Mouse (Mus musculus) midbrain, embryonic 15.5 days (tissue): ENCODE data around the gene Cd200r1. TPM values are rescaled to one million over a fixed set of nuclear protein-coding genes. Genes with fewer than 3 reads are reported as not detected.

ENCODE experiments used
- ATAC-seq: fragments of 200-750 bp; cut with Nextera tagmentation; replicated peaks from 2 replicates; pipeline ENCODE4 v1.8.0; 2017; ENCODE audit warnings: moderate TSS enrichment
- H3K27ac ChIP-seq: fragments of 300-500 bp; sonication (generic); 2 replicates; pipeline ENCODE4 v1.5.1; 2015; ENCODE audit warnings: mild to moderate bottlenecking, inconsistent platforms
- H3K27me3 ChIP-seq: fragments of 300-500 bp; sonication (generic); replicated peaks from 2 replicates; pipeline ENCODE4 v1.6.1; 2015; ENCODE audit warnings: inconsistent platforms
- H3K36me3 ChIP-seq: fragments of 300-500 bp; sonication (generic); replicated peaks from 2 replicates; pipeline ENCODE4 v1.6.1; 2015; ENCODE audit warnings: inconsistent platforms
- H3K4me1 ChIP-seq: fragments of 300-500 bp; sonication (generic); 2 replicates; pipeline ENCODE4 v1.6.1; 2015; ENCODE audit warnings: inconsistent platforms
- H3K4me2 ChIP-seq: fragments of 300-500 bp; sonication (generic); 2 replicates; pipeline ENCODE4 v1.6.1; 2015; ENCODE audit warnings: inconsistent platforms, mild to moderate bottlenecking, moderate library complexity
- H3K4me3 ChIP-seq: fragments of 300-500 bp; sonication (generic); 2 replicates; pipeline ENCODE4 v1.5.1; 2015; ENCODE audit warnings: mild to moderate bottlenecking, inconsistent platforms
- H3K9ac ChIP-seq: fragments of 300-500 bp; sonication (generic); 2 replicates; pipeline ENCODE4 v1.6.1; 2015; ENCODE audit warnings: mild to moderate bottlenecking, inconsistent platforms
- H3K9me3 ChIP-seq: fragments of 300-500 bp; sonication (generic); 2 replicates; pipeline ENCODE4 v1.6.1; 2016; ENCODE audit warnings: inconsistent platforms
- WGBS: fragments of 180-500 bp; shearing (Covaris S2); methylation state at CpG from one replicate; pipeline ENCODE4 v1.1.7; 2015; ENCODE audit warnings: mixed read lengths; 5-methylcytosine and 5-hydroxymethylcytosine counted together
- polyA plus RNA-seq: library from polyadenylated mRNA; unstranded; fragments of >200 nt; fragmentation: Nextera tagmentation; extraction: Ambion mirVana; gene quantifications from 2 replicates; pipeline ENCODE4 v1.2.1, GENCODE M21; 2015

Gene Cd200r1
- 0.78 and 1.1 TPM in 2 replicates for polyA plus RNA-seq

GRCm38 (mm10) chr16:44765555-44766319, at the start of gene Cd200r1:
Gene Cd200r1, plus strand, starts transcription at chr16:44765736.
- H3K27me3 ChIP-seq: no peaks in the 10 kb centered on the region
- H3K9ac ChIP-seq: no peak within 1 kb of the TSS
- no peaks in the 10 kb centered on the region for H3K4me1 ChIP-seq
- H3K4me2 ChIP-seq: no peak within 1 kb of the TSS
- H3K36me3 ChIP-seq: no peaks in the 10 kb centered on the region
- WGBS: 82% methylated on average over 22 of the region's 22 CpGs
- no peak for ATAC-seq
- H3K27ac ChIP-seq: no peak within 1 kb of the TSS
- H3K9me3 ChIP-seq: no peaks in the 10 kb centered on the region
- no peak within 1 kb of the TSS for H3K4me3 ChIP-seq

DNA sequence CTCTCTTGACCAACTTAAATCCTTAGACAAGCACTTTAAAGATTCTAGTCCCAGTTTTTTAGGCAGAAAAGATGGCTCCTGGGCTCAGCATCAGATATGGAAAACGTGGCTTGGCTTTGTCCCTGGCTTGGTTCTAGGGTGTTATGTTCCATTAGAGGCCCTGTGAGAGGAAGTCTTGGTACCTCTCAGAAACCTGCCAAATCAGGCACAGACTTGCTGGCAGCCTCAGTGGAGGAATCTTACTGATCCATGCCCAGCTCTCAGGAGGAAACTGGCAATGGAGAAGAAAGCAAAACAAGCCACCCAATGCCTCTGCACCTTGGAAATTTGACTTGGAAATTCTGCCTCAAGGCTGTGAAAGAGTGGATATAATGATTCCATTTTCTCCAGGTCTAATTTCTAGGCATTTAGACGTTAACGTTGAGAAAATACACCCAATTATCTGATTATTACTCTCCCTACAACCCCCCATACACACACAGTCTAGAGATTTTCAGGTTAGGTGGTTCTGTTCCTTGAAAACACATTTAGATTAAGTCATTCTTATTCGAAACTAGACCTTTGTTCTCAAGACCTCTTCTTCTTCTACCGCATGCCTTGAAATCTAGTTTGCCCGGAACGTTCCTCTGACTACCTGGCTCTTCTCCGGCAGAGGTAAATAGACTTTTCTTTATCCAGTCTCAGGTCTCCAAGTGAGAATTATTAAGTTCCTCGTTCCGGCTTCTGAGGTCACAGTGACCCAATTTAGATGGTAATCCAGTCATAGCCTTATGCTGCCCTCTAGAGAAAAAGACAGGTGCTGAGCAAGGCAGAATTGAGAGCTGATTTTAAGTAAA, 49.0 kb upstream of the Cd200r1 start:
- Histone ChIP-seq H3K9me3 (no peaks in the 10 kb centered on the region), H3K36me3 (0 out of 2 replicates have a peak, but pooled peaks cover 4% of the 10 kb centered on the region), H3K27ac (peak overlapping the region; percentile 42; the same call in 1 of the 2 replicates), H3K4me1 (peaks cover 7% of the 10 kb centered on the region; the same call in 1 of the 2 replicates), H3K4me2 (peak overlapping the region; percentile 28; the same call in 1 of the 2 replicates), H3K27me3 (no peaks in the 10 kb centered on the region), H3K4me3 (no peak overlapping the region), H3K9ac (no peak overlapping the region)
- WGBS: 23% methylated on average over 10 of the region's 10 CpGs
- peak; percentile 85 for ATAC-seq

DNA sequence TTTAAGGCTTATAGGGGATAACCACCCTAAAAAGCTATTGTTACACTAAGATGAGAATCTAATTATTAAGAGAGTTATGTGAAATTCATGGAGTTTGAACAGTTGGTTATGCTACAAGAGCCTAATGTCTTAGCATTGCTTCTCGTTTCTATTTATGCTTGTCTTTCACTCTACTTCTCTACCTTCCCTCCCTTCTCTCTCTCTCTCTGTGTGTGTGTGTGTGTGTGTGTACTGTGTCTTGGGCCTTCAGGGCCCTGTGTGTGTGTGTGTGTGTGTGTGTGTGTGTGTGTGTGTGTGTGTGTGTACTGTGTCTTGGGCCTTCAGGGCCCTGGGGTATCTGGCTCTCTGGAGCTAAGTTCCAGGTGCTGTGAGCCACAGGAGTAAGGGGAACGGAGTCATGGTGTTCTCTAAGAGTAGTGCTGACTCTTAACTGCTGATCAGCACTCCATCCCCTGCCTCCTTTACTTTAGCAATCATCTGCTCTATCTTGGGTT, 48.3 kb upstream of the Cd200r1 start:
- no peak overlapping the region for H3K4me2 ChIP-seq

DNA sequence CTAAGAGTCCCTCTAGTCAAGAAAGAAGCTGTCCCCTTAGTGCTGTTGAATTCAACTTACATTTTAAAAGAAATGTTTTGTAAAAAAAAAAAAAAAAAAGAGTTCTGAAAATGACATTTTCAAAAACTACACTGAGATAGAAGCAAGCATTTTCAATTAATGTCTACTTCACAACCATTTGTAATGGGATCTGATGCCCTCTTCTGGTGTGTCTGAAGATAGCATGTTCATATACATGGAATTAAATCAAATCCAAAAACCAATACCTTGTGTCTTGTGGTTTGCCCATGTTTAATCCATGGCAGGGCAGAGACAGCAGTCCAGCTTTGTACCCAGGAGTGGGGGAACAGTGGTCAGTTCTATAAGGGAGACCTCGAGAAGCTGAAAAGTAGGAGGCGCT, 47.7 kb upstream of the Cd200r1 start:
- H3K36me3 ChIP-seq: 0 out of 2 replicates have a peak, but pooled peaks cover 4% of the 10 kb centered on the region
- WGBS: 72% methylated on average over 2 of the region's 2 CpGs
- ATAC-seq: no peak
- no peaks in the 10 kb centered on the region for H3K9me3 ChIP-seq
- H3K4me3 ChIP-seq: no peak overlapping the region
- H3K27ac ChIP-seq: no peak overlapping the region
- no peak overlapping the region for H3K4me2 ChIP-seq
- no peak overlapping the region for H3K9ac ChIP-seq
- peaks cover 7% of the 10 kb centered on the region; the same call in 1 of the 2 replicates for H3K4me1 ChIP-seq
- H3K27me3 ChIP-seq: no peaks in the 10 kb centered on the region

More for the DNA sequence above, 48.3 kb upstream of the Cd200r1 start:
- Histone ChIP-seq H3K9me3 (no peaks in the 10 kb centered on the region), H3K36me3 (0 out of 2 replicates have a peak, but pooled peaks cover 4% of the 10 kb centered on the region), H3K27me3 (no peaks in the 10 kb centered on the region), H3K4me3 (no peak overlapping the region), H3K9ac (no peak overlapping the region), H3K27ac (no peak overlapping the region), H3K4me1 (peaks cover 7% of the 10 kb centered on the region; the same call in 1 of the 2 replicates)
- 51% methylated on average over 2 of the region's 2 CpGs for WGBS
- ATAC-seq: peak; percentile 72

DNA sequence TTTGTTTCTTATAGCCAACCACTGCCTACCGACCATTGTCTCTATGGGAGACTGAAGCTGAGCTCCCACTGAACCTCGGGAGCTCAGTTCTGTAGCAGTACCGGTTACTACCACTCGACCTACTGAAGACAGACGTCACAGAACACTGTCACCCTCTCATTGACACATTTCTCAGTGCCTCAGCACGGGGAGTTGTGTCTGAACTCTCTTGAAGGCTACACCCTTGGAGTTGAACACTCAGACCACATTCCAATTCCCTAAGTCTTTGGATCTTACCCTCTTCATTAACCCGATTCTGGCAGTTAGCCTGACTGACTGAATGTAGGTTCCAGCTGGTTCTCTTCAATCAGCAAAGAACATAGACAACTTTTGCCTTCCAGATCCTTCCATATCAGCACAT, 46.2 kb upstream of the Cd200r1 start:
- no peak overlapping the region for H3K4me2 ChIP-seq
- 78% methylated on average over 7 of the region's 7 CpGs for WGBS
- H3K4me3 ChIP-seq: no peak overlapping the region
- no peak overlapping the region for H3K9ac ChIP-seq
- H3K9me3 ChIP-seq: no peaks in the 10 kb centered on the region
- H3K36me3 ChIP-seq: 0 out of 2 replicates have a peak, but pooled peaks cover 4% of the 10 kb centered on the region
- no peak overlapping the region for H3K27ac ChIP-seq
- no peaks in the 10 kb centered on the region for H3K27me3 ChIP-seq
- peaks cover 12% of the 10 kb centered on the region for H3K4me1 ChIP-seq
- no peak for ATAC-seq

DNA sequence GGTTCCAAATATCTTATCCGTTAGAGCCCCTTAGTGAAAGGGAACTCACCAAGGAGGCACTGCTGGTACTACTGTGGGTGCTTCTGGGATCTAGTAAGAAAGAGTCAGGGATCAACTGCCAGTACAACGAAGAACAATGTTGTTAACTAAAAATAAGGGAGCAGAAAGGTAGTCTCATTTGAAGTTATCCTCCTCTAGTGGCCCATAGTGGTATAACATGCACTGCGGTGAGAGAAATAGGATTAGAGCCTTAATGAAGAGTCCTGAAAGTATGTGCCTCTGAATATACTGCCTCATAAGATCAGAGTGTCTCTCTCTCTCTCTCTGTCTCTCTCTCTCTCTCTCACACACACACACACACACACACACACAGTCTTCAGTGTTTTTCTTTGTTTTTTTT, 45.0 kb upstream of the Cd200r1 start:
- 73% methylated on average over 3 of the region's 3 CpGs for whole genome bisulfite sequencing
- no peaks in the 10 kb centered on the region for H3K9me3 ChIP-seq
- no peak for ATAC-seq

DNA sequence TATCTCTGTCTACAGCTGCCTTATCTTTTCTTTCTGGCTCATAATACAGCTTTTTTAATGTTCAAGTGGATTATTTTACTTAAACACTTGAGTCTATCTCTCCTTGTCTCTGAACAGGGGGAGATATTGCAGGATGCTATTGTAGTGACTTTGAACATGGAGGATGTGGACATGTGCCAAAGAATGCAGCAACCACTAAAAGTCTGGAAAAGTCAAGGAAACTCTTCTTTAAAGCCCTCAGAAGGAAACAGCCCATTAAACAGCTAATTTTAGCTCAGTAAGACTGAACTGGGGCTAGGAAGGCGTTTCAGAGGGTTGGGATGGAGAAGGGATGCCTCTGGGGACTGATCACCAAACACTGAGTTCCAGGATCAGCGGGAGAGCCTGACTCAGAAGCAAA, 42.9 kb upstream of the Cd200r1 start:
- WGBS: 88% methylated on average over 2 of the region's 2 CpGs
- H3K4me1 ChIP-seq: peaks cover 18% of the 10 kb centered on the region
- no peak for ATAC-seq
- no peak overlapping the region for H3K4me3 ChIP-seq
- no peak overlapping the region for H3K4me2 ChIP-seq
- no peaks in the 10 kb centered on the region for H3K27me3 ChIP-seq
- H3K9me3 ChIP-seq: no peaks in the 10 kb centered on the region
- no peak overlapping the region for H3K9ac ChIP-seq
- 0 out of 2 replicates have a peak, but pooled peaks cover 4% of the 10 kb centered on the region for H3K36me3 ChIP-seq
- no peak overlapping the region for H3K27ac ChIP-seq

More for the DNA sequence above, 45.0 kb upstream of the Cd200r1 start:
- Histone ChIP-seq H3K4me3 (no peak overlapping the region), H3K4me1 (peaks cover 17% of the 10 kb centered on the region), H3K27me3 (no peaks in the 10 kb centered on the region), H3K27ac (no peak overlapping the region), H3K36me3 (0 out of 2 replicates have a peak, but pooled peaks cover 4% of the 10 kb centered on the region), H3K9ac (no peak overlapping the region), H3K4me2 (no peak overlapping the region)

DNA sequence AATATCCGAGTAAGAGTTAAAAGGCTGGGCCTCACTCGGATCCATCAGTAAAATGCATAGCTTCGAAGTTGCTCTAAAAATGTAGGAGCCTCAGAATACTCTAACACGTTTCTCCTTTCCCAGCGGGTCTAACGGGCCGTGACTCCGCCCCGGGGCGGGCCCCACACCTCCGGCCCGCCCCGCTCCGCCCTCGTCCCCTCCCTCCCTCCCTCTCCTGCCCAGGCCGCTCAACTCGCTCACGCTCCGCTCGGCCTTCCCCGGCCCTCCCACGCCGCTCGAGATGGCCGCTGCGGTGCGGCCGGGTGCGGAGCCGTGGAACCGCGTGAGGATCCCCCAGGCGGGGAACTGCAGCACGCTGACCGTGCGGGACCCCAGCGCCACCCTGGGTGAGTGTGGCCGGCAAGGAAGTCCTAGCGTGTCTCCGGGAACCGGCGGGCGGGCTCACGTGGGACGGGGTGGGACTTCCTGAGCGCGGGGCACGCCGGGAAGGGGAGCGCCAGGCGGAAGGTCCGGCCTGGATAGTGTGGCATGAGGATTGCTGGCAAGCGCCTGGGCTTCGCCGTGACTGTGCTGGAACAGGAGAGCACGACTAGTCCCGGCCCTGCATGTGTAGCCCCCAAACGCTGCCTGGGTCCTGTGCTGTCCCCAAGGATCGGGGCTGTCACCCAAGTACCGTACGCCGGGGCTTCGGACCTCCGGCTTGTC, 41.3 kb upstream of the Cd200r1 start, which contains the start of gene Nepro:
Gene Nepro, plus strand, starts transcription at position 219 of the 705 bp plus-strand sequence.
- peaks cover 18% of the 10 kb centered on the region for H3K4me1 ChIP-seq
- WGBS: under 1% methylated on average over 64 of the region's 64 CpGs
- peak within 1 kb of the TSS; percentile 80 for H3K4me2 ChIP-seq
- H3K36me3 ChIP-seq: 0 out of 2 replicates have a peak, but pooled peaks cover 3% of the 10 kb centered on the region
- H3K27ac ChIP-seq: peak within 1 kb of the TSS; percentile 96
- no peaks in the 10 kb centered on the region for H3K9me3 ChIP-seq
- peak within 1 kb of the TSS; percentile 91 for H3K4me3 ChIP-seq
- peak; percentile 98 for ATAC-seq
- peak within 1 kb of the TSS; percentile 95 for H3K9ac ChIP-seq
- H3K27me3 ChIP-seq: no peaks in the 10 kb centered on the region

DNA sequence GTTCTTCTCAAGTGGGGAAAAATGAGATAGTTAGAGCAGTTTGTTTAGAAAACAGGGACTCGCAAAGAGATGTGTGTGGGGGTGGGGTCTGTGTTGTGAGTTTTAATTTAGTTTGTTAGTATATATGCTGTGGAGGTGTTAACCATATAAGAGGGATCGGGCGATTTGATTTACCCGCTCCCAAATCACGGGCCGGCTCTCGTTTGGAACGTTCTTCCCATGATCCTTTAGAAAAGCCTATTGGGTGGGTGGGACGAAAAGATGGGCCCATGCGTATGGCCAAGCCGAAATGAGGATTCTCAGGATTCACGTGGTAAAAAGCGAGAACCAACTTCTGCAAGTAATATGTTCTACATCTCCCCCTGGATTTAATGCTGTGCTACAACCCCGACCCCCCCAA, 40.7 kb upstream of the Cd200r1 start:
- no peaks in the 10 kb centered on the region for H3K27me3 ChIP-seq
- H3K9me3 ChIP-seq: no peaks in the 10 kb centered on the region
- ATAC-seq: peak; percentile 68
- peaks cover 18% of the 10 kb centered on the region for H3K4me1 ChIP-seq
- H3K4me3 ChIP-seq: peak overlapping the region; percentile 91
- no peaks in the 10 kb centered on the region for H3K36me3 ChIP-seq
- peak overlapping the region; percentile 96 for H3K27ac ChIP-seq
- H3K9ac ChIP-seq: peak overlapping the region; percentile 95
- peak overlapping the region; percentile 80 for H3K4me2 ChIP-seq
- under 1% methylated on average over 14 of the region's 14 CpGs for WGBS

GRCm38 (mm10) chr16:44725286-44726223, 40.0 kb upstream of the Cd200r1 start:
- H3K27ac ChIP-seq: peak overlapping the region; percentile 96
- WGBS: 48% methylated on average over 14 of the region's 14 CpGs
- H3K36me3 ChIP-seq: no peaks in the 10 kb centered on the region
- ATAC-seq: no peak
- no peaks in the 10 kb centered on the region for H3K9me3 ChIP-seq
- H3K4me1 ChIP-seq: peaks cover 18% of the 10 kb centered on the region
- peak overlapping the region; percentile 80 for H3K4me2 ChIP-seq
- no peaks in the 10 kb centered on the region for H3K27me3 ChIP-seq
- H3K4me3 ChIP-seq: peak overlapping the region; percentile 91
- H3K9ac ChIP-seq: peak overlapping the region; percentile 95

DNA sequence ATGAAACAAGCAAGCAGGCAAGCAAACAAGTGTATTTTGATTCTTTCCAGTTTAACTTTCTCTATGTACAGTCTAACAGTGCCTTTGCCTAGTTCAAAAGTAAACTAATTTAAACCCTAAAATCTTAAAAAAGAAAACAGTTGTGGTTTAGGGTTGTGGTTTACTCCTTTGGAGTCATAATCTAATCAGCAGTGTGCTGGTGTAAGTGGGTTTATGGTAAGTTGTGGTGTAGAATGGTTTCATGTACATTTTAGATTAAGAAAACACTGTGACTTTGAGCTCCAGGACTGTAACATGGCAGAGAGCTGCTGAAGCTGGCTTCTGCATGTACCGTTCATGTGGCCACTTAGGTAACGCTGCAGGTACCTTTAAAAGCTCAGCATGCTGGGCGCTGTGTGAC, 38.0 kb upstream of the Cd200r1 start:
- ATAC-seq: no peak
- Histone ChIP-seq H3K4me2 (no peak overlapping the region), H3K9ac (no peak overlapping the region), H3K36me3 (peaks cover 6% of the 10 kb centered on the region; the same call in 1 of the 2 replicates), H3K4me3 (no peak overlapping the region), H3K9me3 (no peaks in the 10 kb centered on the region), H3K27me3 (no peaks in the 10 kb centered on the region), H3K4me1 (peaks cover 18% of the 10 kb centered on the region), H3K27ac (no peak overlapping the region)
- WGBS: 98% methylated on average over 3 of the region's 3 CpGs
